Mouse (Mus musculus) neural tube, embryonic 11.5 days (tissue): ENCODE measurements at regions not wholly inside any gene's neighbourhood (a gene's known extent, or its start where the extent isn't known, plus 50 kb on each side); places are given as distances from the start of the nearest gene placed in this dataset.
A peak's percentile ranks its signal among the peaks of the same experiment; 100 is the strongest.
"Not testable (repeated sequence)": the region's sequence is repeated elsewhere in the genome, so short reads cannot be mapped to it uniquely, and the experiment has no call there.

Source experiments
- ATAC-seq: fragments of 200-750 bp; cut with Nextera tagmentation; 2 replicates; pipeline ENCODE4 v1.8.0; 2017; ENCODE audit warnings: moderate number of reproducible peaks, mild to moderate bottlenecking, moderate TSS enrichment, moderate library complexity; ENCODE audit not compliant: insufficient read depth, low FRiP score, low TSS enrichment
- DNase-seq: peaks from one replicate; pipeline ENCODE4 v3.0.0-alpha.2; 2015; ENCODE audit warnings: low spot score
- H3K27ac ChIP-seq: fragments of 300-500 bp; sonication (generic); 2 replicates; pipeline ENCODE4 v1.5.1; 2014; ENCODE audit warnings: low read depth, mild to moderate bottlenecking, low read length
- H3K27me3 ChIP-seq: fragments of 300-500 bp; sonication (generic); 2 replicates; pipeline ENCODE4 v1.6.1; 2014; ENCODE audit warnings: mild to moderate bottlenecking, low read length, mixed read lengths; ENCODE audit not compliant: control insufficient read depth, insufficient read depth
- H3K36me3 ChIP-seq: fragments of 300-500 bp; sonication (generic); 2 replicates; pipeline ENCODE4 v1.6.1; 2014; ENCODE audit warnings: mild to moderate bottlenecking, low read length, moderate library complexity, mixed read lengths; ENCODE audit not compliant: control insufficient read depth, insufficient read depth
- H3K4me1 ChIP-seq: fragments of 300-500 bp; sonication (generic); 2 replicates; pipeline ENCODE4 v1.6.1; 2014; ENCODE audit warnings: low read length, mixed read lengths; ENCODE audit not compliant: control insufficient read depth, insufficient read depth
- H3K4me2 ChIP-seq: fragments of 300-500 bp; sonication (generic); 2 replicates; pipeline ENCODE4 v1.6.1; 2014; ENCODE audit warnings: low read depth, mild to moderate bottlenecking, moderate library complexity
- H3K4me3 ChIP-seq: fragments of 300-500 bp; sonication (generic); 2 replicates; pipeline ENCODE4 v1.5.1; 2014; ENCODE audit warnings: low read depth, low read length
- H3K9ac ChIP-seq: fragments of 300-500 bp; sonication (generic); 2 replicates; pipeline ENCODE4 v1.6.1; 2014; ENCODE audit warnings: mild to moderate bottlenecking, low read length
- H3K9me3 ChIP-seq: fragments of 300-500 bp; sonication (generic); 2 replicates; pipeline ENCODE4 v1.6.1; 2016; ENCODE audit warnings: low read length; ENCODE audit not compliant: control insufficient read depth
- WGBS: fragments of 180-500 bp; shearing (Covaris S2); extraction: QIAGEN DNeasy Blood & Tissue Kit; methylation state at CpG from one replicate; pipeline ENCODE4 v1.1.7; 2014; 5-methylcytosine and 5-hydroxymethylcytosine counted together

DNA sequence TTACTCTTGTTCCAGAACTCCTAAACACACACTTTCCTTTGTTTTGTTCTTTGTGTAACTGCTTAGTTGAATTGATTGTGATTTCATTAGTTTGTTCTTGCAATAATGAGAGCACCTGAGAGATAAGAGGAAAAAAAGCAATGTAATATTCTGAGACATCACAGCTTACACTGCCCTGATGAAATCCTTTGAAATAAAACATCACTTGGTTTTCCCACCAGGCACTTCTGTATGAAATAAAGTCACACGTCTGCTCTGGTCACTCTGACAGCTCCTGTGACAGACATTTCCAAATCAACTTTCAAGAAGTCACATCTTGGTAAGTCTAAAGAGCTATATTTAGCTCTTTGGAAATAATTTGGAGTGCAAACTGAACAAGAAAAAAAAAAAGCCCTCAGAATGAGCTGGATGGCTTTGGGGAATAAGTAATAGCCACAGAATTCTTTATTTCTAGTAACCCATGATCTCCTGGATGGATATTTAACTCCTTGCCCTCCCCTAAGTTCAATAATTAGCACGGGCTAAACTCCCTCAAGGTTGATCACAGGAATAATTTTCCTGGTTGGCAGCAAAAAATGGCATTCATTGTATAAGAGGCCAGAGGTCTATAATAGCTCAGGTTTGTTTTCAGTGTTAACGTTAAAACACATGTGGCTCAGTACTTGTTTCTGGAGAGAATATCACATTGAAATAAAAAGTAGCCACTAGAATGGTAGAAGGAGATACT is 452.4 kb upstream of the Kif18a start:
- no peak overlapping the region for H3K9ac ChIP-seq
- H3K4me1 ChIP-seq: peaks cover 5% of the 10 kb centered on the region; the same call in 1 of the 2 replicates
- no peaks in the 10 kb centered on the region for H3K36me3 ChIP-seq
- 34% methylated on average over 3 of the region's 3 CpGs for WGBS
- no peak for ATAC-seq
- H3K27ac ChIP-seq: peak overlapping the region; percentile 39
- no peak overlapping the region for H3K4me2 ChIP-seq
- DNase-seq: no peak
- no peak overlapping the region for H3K4me3 ChIP-seq
- no peaks in the 10 kb centered on the region for H3K9me3 ChIP-seq
- H3K27me3 ChIP-seq: no peaks in the 10 kb centered on the region

DNA sequence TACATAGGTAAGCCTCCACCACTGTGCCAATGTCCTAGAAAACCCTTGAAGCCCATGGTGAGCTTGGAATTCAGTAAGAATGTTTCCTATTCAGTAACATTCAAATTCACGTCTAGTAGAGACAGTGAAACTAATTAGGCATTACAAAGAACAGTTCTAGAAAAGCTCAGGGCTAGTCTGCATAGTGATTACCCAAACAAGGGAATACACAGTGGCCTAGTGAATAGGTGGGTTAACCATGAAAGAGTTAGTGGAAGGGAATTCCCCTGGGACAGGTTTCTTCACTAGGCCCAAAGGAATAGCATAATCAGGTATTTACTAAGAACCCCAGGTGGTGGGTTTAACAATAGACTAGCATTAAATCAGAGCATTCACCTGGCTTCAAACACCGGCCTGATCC is 436.7 kb upstream of the Kif18a start:
- not testable (repeated sequence) for ATAC-seq, H3K4me3 ChIP-seq, H3K27ac ChIP-seq, H3K9ac ChIP-seq, H3K4me1 ChIP-seq, H3K9me3 ChIP-seq, DNase-seq, H3K27me3 ChIP-seq, H3K36me3 ChIP-seq, H3K4me2 ChIP-seq
- 62% methylated on average over 2 of the region's 2 CpGs for WGBS

GRCm38 (mm10) chr2:108848051-108848450 is 432.5 kb upstream of the Kif18a start:
- Histone ChIP-seq H3K4me2 (no peak overlapping the region), H3K27me3 (no peaks in the 10 kb centered on the region), H3K4me3 (no peak overlapping the region), H3K9ac (no peak overlapping the region), H3K9me3 (no peaks in the 10 kb centered on the region), H3K4me1 (no peaks in the 10 kb centered on the region), H3K27ac (no peak overlapping the region), H3K36me3 (no peaks in the 10 kb centered on the region)
- WGBS: 90% methylated on average over 3 of the region's 3 CpGs
- ATAC-seq (no peak), DNase-seq (no peak)

GRCm38 (mm10) chr2:108854399-108854798 is 426.1 kb upstream of the Kif18a start:
- Histone ChIP-seq H3K4me1 (0 out of 2 replicates have a peak, but pooled peaks cover 2% of the 10 kb centered on the region), H3K4me3 (no peak overlapping the region), H3K27ac (no peak overlapping the region), H3K4me2 (no peak overlapping the region), H3K27me3 (no peaks in the 10 kb centered on the region), H3K36me3 (no peaks in the 10 kb centered on the region), H3K9ac (no peak overlapping the region), H3K9me3 (no peaks in the 10 kb centered on the region)
- 20% methylated on average over 2 of the region's 2 CpGs for WGBS
- DNase-seq (no peak), ATAC-seq (peak; percentile 21; the same call in 1 of the 2 replicates)

DNA sequence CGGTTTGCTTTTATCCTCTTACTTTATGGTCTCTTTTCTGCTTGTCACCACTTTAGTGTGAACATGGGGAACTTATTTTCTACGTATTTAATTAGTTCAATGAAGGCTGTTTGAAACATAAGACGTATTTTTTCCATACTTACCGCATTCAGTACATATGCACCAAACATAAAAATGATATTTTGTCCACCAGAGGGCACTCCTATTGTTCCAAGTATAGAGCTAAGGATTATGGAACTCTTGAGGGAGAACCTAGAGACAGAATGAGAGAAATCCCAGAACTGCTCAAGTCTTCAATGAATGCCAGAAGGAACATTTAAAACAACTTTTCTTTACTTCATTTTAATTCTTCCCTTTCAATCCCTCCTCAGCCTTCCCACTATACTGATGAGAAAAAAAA is 403.4 kb upstream of the Kif18a start:
- Histone ChIP-seq H3K27ac (no peak overlapping the region), H3K9ac (no peak overlapping the region), H3K4me1 (no peaks in the 10 kb centered on the region), H3K4me3 (no peak overlapping the region), H3K9me3 (no peaks in the 10 kb centered on the region), H3K36me3 (no peaks in the 10 kb centered on the region), H3K4me2 (no peak overlapping the region), H3K27me3 (no peaks in the 10 kb centered on the region)
- ATAC-seq: 0 out of 2 replicates have a peak, but pooled peaks have one; percentile 50
- DNase-seq: no peak
- WGBS: 78% methylated on average over 4 of the region's 4 CpGs

- 65% methylated on average over 3 of the region's 3 CpGs for WGBS
- no peak overlapping the region for H3K4me3 ChIP-seq
- H3K36me3 ChIP-seq: no peaks in the 10 kb centered on the region
- H3K27ac ChIP-seq: no peak overlapping the region
- ATAC-seq (no peak), DNase-seq (no peak)
- H3K27me3 ChIP-seq: no peaks in the 10 kb centered on the region
- H3K9ac ChIP-seq: no peak overlapping the region
- H3K4me1 ChIP-seq: no peaks in the 10 kb centered on the region
- H3K4me2 ChIP-seq: no peak overlapping the region
- H3K9me3 ChIP-seq: no peaks in the 10 kb centered on the region
Observed at GRCm38 (mm10) chr2:108877676-108878075, 402.9 kb upstream of the Kif18a start.

DNA sequence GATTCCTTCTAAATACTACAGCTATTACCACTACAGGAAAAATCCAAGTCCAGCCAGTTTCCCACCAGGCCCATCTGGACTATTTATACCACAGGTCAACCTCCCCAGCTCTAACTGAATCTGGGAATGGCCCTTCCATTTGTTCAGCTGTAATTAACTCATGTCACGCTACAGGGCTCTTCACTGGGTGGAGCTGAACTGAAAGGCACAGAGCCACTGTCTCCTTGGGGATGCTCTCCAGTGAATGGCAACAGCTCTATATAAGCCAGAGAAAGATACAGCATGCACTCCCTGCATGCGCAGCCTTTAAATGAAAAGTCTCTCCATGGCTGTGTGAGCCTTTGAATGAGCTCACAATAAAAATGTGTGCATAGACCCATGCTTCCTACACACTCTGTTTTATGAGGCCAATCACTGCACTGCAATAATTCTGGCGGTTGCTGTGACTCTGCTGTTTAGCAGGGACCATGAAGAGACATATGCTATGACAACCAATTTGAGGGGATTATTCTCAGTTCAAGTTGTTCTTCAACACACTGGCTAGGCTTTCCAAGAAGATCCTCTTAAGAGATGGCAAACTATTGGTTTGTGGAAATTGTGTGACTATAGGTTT is 376.3 kb upstream of the Kif18a start:
- 22% methylated on average over 3 of the region's 3 CpGs for WGBS
- no peak overlapping the region for H3K27ac ChIP-seq

GRCm38 (mm10) chr2:108913555-108913954 is 367.0 kb upstream of the Kif18a start:
- 67% methylated on average over 2 of the region's 2 CpGs for WGBS
- H3K4me3 ChIP-seq: no peak overlapping the region
- no peaks in the 10 kb centered on the region for H3K36me3 ChIP-seq
- no peak overlapping the region for H3K9ac ChIP-seq
- H3K9me3 ChIP-seq: no peaks in the 10 kb centered on the region
- H3K27ac ChIP-seq: no peak overlapping the region
- no peak for ATAC-seq
- no peak for DNase-seq
- H3K27me3 ChIP-seq: no peaks in the 10 kb centered on the region
- H3K4me2 ChIP-seq: no peak overlapping the region
- no peaks in the 10 kb centered on the region for H3K4me1 ChIP-seq

More for the DNA sequence above, 376.3 kb upstream of the Kif18a start:
- DNase-seq (peak; percentile 17), ATAC-seq (peak; percentile 94)
- H3K4me2 ChIP-seq: no peak overlapping the region
- no peak overlapping the region for H3K4me3 ChIP-seq
- no peak overlapping the region for H3K9ac ChIP-seq
- H3K36me3 ChIP-seq: no peaks in the 10 kb centered on the region
- no peaks in the 10 kb centered on the region for H3K4me1 ChIP-seq
- no peaks in the 10 kb centered on the region for H3K9me3 ChIP-seq
- no peaks in the 10 kb centered on the region for H3K27me3 ChIP-seq

DNA sequence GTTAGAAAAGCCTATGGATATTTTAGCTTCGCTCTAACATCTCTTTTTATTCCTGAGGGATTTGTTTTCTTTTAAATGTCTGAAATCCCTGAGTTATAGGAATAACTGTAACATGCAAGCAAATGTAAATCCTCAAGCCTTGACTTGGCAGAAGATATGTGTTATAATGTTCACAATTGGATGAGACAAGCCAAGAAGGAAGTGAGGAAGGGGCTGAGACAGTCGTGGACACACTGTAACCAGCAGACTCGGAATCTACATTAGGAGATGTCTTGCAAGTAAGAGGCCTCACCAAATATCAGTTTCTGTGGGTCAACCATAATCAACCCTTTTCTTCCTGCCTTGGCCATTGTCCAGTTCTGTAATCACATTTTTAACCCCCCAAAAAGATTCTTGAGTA is 366.6 kb upstream of the Kif18a start:
- Histone ChIP-seq H3K27ac (no peak overlapping the region), H3K36me3 (no peaks in the 10 kb centered on the region), H3K9ac (no peak overlapping the region), H3K9me3 (no peaks in the 10 kb centered on the region), H3K4me1 (no peaks in the 10 kb centered on the region), H3K4me3 (no peak overlapping the region), H3K27me3 (no peaks in the 10 kb centered on the region), H3K4me2 (no peak overlapping the region)
- WGBS: 72% methylated on average over 3 of the region's 3 CpGs
- ATAC-seq: no peak
- no peak for DNase-seq
